Mouse (Mus musculus) midbrain, embryonic 11.5 days (tissue): Measurements from ENCODE around the gene Kbtbd12. TPM values are rescaled to one million over a fixed set of nuclear protein-coding genes. Genes with fewer than 3 reads are reported as not detected.

Source experiments
- ATAC-seq: fragments of 200-750 bp; cut with Nextera tagmentation; 2 replicates; pipeline ENCODE4 v1.8.0; 2017; ENCODE audit warnings: moderate TSS enrichment, moderate library complexity; ENCODE audit not compliant: low FRiP score
- DNase-seq: peaks from one replicate; pipeline ENCODE4 v3.0.0; 2015; ENCODE audit warnings: low spot score; ENCODE audit errors: missing footprints
- H3K27ac ChIP-seq: fragments of 300-500 bp; sonication (generic); 2 replicates; pipeline ENCODE4 v1.5.1; 2014; ENCODE audit warnings: low read depth, low read length
- H3K27me3 ChIP-seq: fragments of 300-500 bp; sonication (generic); 2 replicates; pipeline ENCODE4 v1.6.1; 2014; ENCODE audit warnings: mild to moderate bottlenecking, low read length, moderate library complexity, mixed read lengths; ENCODE audit not compliant: control insufficient read depth, insufficient read depth
- H3K36me3 ChIP-seq: fragments of 300-500 bp; sonication (generic); 2 replicates; pipeline ENCODE4 v1.6.1; 2014; ENCODE audit warnings: mild to moderate bottlenecking, low read length, moderate library complexity, mixed read lengths; ENCODE audit not compliant: control insufficient read depth, insufficient read depth
- H3K4me1 ChIP-seq: fragments of 300-500 bp; sonication (generic); 2 replicates; pipeline ENCODE4 v1.6.1; 2014; ENCODE audit warnings: low read length; ENCODE audit not compliant: control insufficient read depth, insufficient read depth
- H3K4me2 ChIP-seq: fragments of 300-500 bp; sonication (generic); 2 replicates; pipeline ENCODE4 v1.6.1; 2014; ENCODE audit warnings: mild to moderate bottlenecking, moderate library complexity
- H3K4me3 ChIP-seq: fragments of 300-500 bp; sonication (generic); 2 replicates; pipeline ENCODE4 v1.5.1; 2014; ENCODE audit warnings: low read depth, low read length
- H3K9ac ChIP-seq: fragments of 300-500 bp; sonication (generic); 2 replicates; pipeline ENCODE4 v1.6.1; 2014; ENCODE audit warnings: low read length
- H3K9me3 ChIP-seq: fragments of 300-500 bp; sonication (generic); 2 replicates; pipeline ENCODE4 v1.6.1; 2016; ENCODE audit warnings: low read length; ENCODE audit not compliant: control insufficient read depth
- WGBS: fragments of 180-500 bp; shearing (Covaris S2); extraction: QIAGEN DNeasy Blood & Tissue Kit; methylation state at CpG from one replicate; pipeline ENCODE4 v1.1.7; 2014; 5-methylcytosine and 5-hydroxymethylcytosine counted together
- polyA plus RNA-seq: library from polyadenylated mRNA; unstranded; fragments of >200 nt; fragmentation: Nextera tagmentation; extraction: Ambion mirVana; gene quantifications from 2 replicates; pipeline ENCODE4 v1.2.1, GENCODE M21; 2014

Kbtbd12 gene
- polyA plus RNA-seq, 1 experiment from 2014 or later, result not detected

- DNase-seq (no peak), ATAC-seq (no peak)
- peaks cover 3% of the 10 kb centered on the region; the same call in 1 of the 2 replicates for H3K4me1 ChIP-seq
- WGBS, result 68% methylated on average over 4 of the region's 4 CpGs
- no peak overlapping the region for H3K27ac ChIP-seq
- no peaks in the 10 kb centered on the region for H3K27me3 ChIP-seq
- no peak overlapping the region for H3K4me2 ChIP-seq
- H3K4me3 ChIP-seq, result no peak overlapping the region
- no peak overlapping the region for H3K9ac ChIP-seq
- no peaks in the 10 kb centered on the region for H3K9me3 ChIP-seq
- H3K36me3 ChIP-seq, result no peaks in the 10 kb centered on the region
Observed at GRCm38 (mm10) chr6:88647564-88648295, 10.0 kb upstream of the Kbtbd12 start.

DNA sequence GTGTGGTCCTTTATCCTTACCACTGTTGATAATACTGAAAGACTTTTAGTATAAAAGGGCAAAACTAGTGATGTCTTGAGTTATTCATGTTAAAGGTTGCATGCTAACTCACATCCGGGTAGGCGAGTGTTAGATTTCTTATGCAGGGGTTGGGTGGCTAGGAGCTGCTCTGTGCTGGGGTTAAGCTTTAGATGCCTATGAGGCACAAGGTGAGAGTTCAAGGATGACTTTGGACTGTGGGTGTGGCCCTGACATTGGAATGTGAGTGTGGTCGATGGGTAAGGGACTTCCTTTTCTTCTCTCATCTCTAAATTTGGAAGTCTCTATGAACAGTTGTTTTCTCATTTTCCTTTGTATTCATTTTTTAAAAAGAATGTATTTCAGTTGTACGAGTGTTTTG is 7.0 kb upstream of the Kbtbd12 start:
- ATAC-seq (no peak), DNase-seq (no peak)
- H3K4me2 ChIP-seq, result no peak overlapping the region
- no peak overlapping the region for H3K4me3 ChIP-seq
- no peaks in the 10 kb centered on the region for H3K27me3 ChIP-seq
- H3K27ac ChIP-seq, result no peak overlapping the region
- H3K9me3 ChIP-seq, result no peaks in the 10 kb centered on the region
- no peaks in the 10 kb centered on the region for H3K36me3 ChIP-seq
- peaks cover 8% of the 10 kb centered on the region; the same call in 1 of the 2 replicates for H3K4me1 ChIP-seq
- H3K9ac ChIP-seq, result no peak overlapping the region
- WGBS, result 91% methylated on average over 4 of the region's 4 CpGs

DNA sequence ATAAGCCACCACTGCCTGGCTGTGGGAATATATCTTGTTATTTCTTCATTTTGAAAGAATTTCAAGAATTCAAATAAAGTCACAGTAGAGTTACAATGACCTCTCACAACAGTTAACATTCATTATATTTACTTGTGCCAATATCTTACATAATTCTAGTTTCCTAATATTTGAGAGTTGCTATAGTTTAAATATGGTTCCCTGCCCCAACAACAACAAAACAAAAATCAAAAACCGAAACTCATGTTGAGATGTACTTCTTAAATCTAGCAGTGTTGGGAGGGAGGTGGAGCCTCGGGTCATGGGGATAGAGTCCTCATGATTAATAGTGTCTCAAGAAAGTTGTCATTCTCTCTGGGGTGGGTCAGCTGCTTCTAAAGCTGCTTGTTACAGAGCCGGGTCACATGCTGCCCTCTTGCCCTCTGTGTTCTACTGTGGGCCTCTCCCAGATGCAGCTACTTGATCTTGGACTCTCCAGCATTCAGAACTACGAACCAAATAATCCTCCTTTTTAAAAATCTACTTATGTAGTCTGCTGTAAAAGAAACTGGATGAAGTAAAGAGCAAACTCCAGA is 3.7 kb upstream of the Kbtbd12 start:
- Histone ChIP-seq H3K9ac (no peak overlapping the region), H3K4me1 (peaks cover 9% of the 10 kb centered on the region; the same call in 1 of the 2 replicates), H3K36me3 (no peaks in the 10 kb centered on the region), H3K27ac (no peak overlapping the region), H3K27me3 (no peaks in the 10 kb centered on the region), H3K9me3 (peaks cover 7% of the 10 kb centered on the region; the same call in 1 of the 2 replicates), H3K4me2 (no peak overlapping the region), H3K4me3 (no peak overlapping the region)
- DNase-seq (no peak), ATAC-seq (no peak)
- WGBS, result 44% methylated on average over 4 of the region's 4 CpGs

DNA sequence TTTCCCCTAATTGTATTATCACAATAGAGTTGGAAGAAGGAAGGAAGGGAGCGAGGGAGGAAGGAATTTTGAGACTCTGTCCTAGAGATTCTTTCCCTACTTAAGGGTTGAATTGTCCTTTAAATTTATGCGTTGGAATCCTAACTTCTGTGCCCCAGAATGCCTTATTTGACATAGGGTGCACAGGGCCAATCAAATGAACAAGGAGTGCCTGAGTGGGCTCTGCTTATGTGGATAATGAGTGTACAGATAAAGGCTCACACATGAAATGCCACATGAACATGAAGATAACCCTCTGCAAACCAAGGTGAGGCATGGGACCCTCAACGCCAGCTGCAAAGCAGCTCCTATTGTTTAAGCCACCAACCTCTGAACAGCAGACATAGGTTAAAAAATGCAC is 2.6 kb upstream of the Kbtbd12 start:
- Histone ChIP-seq H3K27me3 (no peaks in the 10 kb centered on the region), H3K4me3 (no peak overlapping the region), H3K9ac (peak overlapping the region; percentile 20; the same call in 1 of the 2 replicates), H3K27ac (no peak overlapping the region), H3K4me2 (peak overlapping the region; percentile 32; the same call in 1 of the 2 replicates), H3K4me1 (peaks cover 9% of the 10 kb centered on the region; the same call in 1 of the 2 replicates), H3K9me3 (peaks cover 7% of the 10 kb centered on the region; the same call in 1 of the 2 replicates), H3K36me3 (no peaks in the 10 kb centered on the region)
- no peak for ATAC-seq
- DNase-seq, result no peak
- WGBS, result 19% methylated on average over 3 of the region's 3 CpGs

DNA sequence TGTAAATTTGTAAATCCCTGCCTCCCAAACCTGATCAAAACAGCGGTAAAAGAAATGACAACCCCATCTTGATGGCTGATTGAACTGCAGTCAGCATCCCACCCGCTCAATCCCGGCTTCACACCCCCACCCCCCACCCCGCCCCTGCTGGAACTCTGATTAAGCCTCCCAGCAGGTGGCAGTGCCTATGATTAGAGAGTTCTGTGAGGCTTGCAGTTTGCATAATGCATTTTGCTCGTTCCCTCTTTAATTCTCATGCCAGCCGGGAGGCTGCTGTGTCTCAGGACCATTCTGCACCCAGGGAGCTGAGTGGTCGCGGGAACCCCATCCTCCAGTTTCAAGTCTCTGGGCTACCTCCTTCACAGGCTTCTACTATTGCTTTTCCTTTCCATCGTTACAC is 2.2 kb upstream of the Kbtbd12 start:
- H3K36me3 ChIP-seq, result no peaks in the 10 kb centered on the region
- peak; percentile 38; the same call in 1 of the 2 replicates for ATAC-seq
- WGBS, result 2% methylated on average over 9 of the region's 9 CpGs

DNA sequence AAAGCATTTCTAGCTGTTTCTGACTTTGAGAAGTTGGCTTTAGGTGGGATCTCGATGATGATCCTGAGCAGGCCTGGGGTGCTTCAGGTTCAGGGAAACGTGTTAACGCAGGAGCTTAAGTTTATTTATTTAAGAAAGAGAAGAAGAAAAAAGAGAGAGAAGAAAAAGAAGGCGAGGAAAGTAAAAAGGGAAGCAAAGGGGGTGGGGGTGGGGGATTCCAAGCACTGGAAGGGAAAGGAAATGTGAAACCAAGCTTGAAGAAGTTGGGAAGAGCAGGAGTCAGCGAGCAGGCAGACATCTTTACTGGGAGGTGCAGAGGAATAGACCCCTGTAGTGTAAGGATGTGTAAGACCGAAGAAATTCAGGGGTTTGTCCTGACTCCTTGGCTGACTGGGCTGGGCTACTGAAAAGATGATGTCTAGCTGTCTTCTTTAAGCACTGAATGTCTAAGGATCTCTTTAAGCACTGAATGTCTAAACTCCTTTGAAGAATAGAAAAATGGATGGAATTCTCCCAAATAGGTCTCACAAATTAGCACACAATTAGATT is 1.7 kb upstream of the Kbtbd12 start:
- no peak overlapping the region for H3K9ac ChIP-seq
- H3K4me2 ChIP-seq, result peak overlapping the region; percentile 32; the same call in 1 of the 2 replicates
- H3K27ac ChIP-seq, result no peak overlapping the region
- 17% methylated on average over 6 of the region's 6 CpGs for WGBS
- no peaks in the 10 kb centered on the region for H3K27me3 ChIP-seq
- no peak overlapping the region for H3K4me3 ChIP-seq
- DNase-seq, result peak; percentile 84
- ATAC-seq, result no peak
- peaks cover 7% of the 10 kb centered on the region; the same call in 1 of the 2 replicates for H3K9me3 ChIP-seq
- H3K36me3 ChIP-seq, result no peaks in the 10 kb centered on the region
- peaks cover 9% of the 10 kb centered on the region; the same call in 1 of the 2 replicates for H3K4me1 ChIP-seq

More for the DNA sequence above, 2.2 kb upstream of the Kbtbd12 start:
- Histone ChIP-seq H3K4me1 (peaks cover 9% of the 10 kb centered on the region; the same call in 1 of the 2 replicates), H3K27me3 (no peaks in the 10 kb centered on the region), H3K4me2 (peak overlapping the region; percentile 32; the same call in 1 of the 2 replicates), H3K4me3 (no peak overlapping the region), H3K9me3 (peaks cover 7% of the 10 kb centered on the region; the same call in 1 of the 2 replicates), H3K27ac (no peak overlapping the region), H3K9ac (peak overlapping the region; percentile 20; the same call in 1 of the 2 replicates)
- DNase-seq, result peak; percentile 85

DNA sequence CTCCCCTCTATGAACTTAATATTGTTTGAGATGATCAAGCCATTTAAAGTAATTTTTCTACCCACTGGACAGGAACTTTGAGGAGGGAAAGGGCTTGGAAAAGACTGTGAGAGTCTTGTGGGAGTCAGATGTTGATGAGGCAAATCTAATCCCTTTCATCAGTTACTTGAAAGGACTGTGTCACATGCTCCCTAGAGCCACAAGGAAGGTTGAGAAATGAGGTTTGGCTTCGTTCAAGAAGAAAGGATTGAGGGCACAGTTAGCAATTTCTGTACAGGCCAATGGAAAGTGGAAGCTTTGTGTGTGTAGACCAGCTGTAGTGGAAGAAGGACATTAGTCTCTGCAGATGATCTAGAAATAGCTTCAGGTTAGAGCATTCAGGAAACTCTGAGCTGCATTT is 1.2 kb upstream of the Kbtbd12 start:
- DNase-seq, result peak; percentile 84
- WGBS, result 23% methylated on average over 1 of the region's 1 CpGs
- H3K36me3 ChIP-seq, result no peaks in the 10 kb centered on the region
- H3K4me3 ChIP-seq, result no peak overlapping the region
- no peak overlapping the region for H3K4me2 ChIP-seq
- H3K27ac ChIP-seq, result no peak overlapping the region
- no peak overlapping the region for H3K9ac ChIP-seq
- no peaks in the 10 kb centered on the region for H3K27me3 ChIP-seq
- H3K9me3 ChIP-seq, result peaks cover 7% of the 10 kb centered on the region; the same call in 1 of the 2 replicates
- H3K4me1 ChIP-seq, result peaks cover 9% of the 10 kb centered on the region; the same call in 1 of the 2 replicates
- no peak for ATAC-seq

- Histone ChIP-seq H3K4me3 (no peak overlapping the region), H3K4me1 (peaks cover 9% of the 10 kb centered on the region; the same call in 1 of the 2 replicates), H3K36me3 (no peaks in the 10 kb centered on the region), H3K9me3 (peaks cover 7% of the 10 kb centered on the region; the same call in 1 of the 2 replicates), H3K27ac (no peak overlapping the region), H3K4me2 (no peak overlapping the region), H3K27me3 (no peaks in the 10 kb centered on the region), H3K9ac (no peak overlapping the region)
- ATAC-seq, result no peak
- 90% methylated on average over 6 of the region's 6 CpGs for WGBS
- DNase-seq, result no peak
Observed at GRCm38 (mm10) chr6:88635881-88636754, 1.6 kb downstream of the Kbtbd12 start.
